Mouse (Mus musculus) MEL (cell line): ENCODE measurements around the gene Minar1.

ENCODE experiments used
- CHD2 ChIP-seq: IDR thresholded peaks from 2 replicates; pipeline ENCODE4 v1.6.1; 2011; ENCODE audit warnings: low read length, improper control_type of control experiment
- CTCF ChIP-seq, 3 experiments: IDR thresholded peaks in 2 of 3; conservative IDR thresholded peaks in 1 of 3; 2 replicates each; pipeline ENCODE4 v1.5.1; 2011 to 2012; ENCODE audit warnings: low read length in 3 of 3, low read depth in 2 of 3, mild to moderate bottlenecking in 2 of 3, improper control_type of control experiment in 1 of 3, inconsistent platforms in 1 of 3, mixed read lengths in 1 of 3, moderate library complexity in 1 of 3; ENCODE audit not compliant: control insufficient read depth in 1 of 3, insufficient read depth in 1 of 3, poor library complexity in 1 of 3, severe bottlenecking in 1 of 3
- E2F4 ChIP-seq: IDR thresholded peaks from 2 replicates; pipeline ENCODE4 v1.6.1; 2011; ENCODE audit warnings: low read depth, low read length, improper control_type of control experiment, borderline replicate concordance
- GABPA ChIP-seq: IDR thresholded peaks from 2 replicates; pipeline ENCODE4 v1.6.1; 2012; ENCODE audit warnings: low read depth, mild to moderate bottlenecking, inconsistent platforms, low read length, improper control_type of control experiment, moderate library complexity
- GATA1 ChIP-seq: IDR thresholded peaks from 2 replicates; pipeline ENCODE4 v1.6.1; 2011; ENCODE audit warnings: low read depth, low read length, improper control_type of control experiment
- HCFC1 ChIP-seq: IDR thresholded peaks from 2 replicates; pipeline ENCODE4 v1.6.1; 2012; ENCODE audit warnings: low read depth, mild to moderate bottlenecking, inconsistent platforms, low read length, improper control_type of control experiment, moderate library complexity
- MAFK ChIP-seq: IDR thresholded peaks from 2 replicates; pipeline ENCODE4 v1.6.1; 2011; ENCODE audit warnings: low read depth, mild to moderate bottlenecking, low read length, improper control_type of control experiment, borderline replicate concordance
- POLR2A ChIP-seq, 2 experiments: IDR thresholded peaks; 2 replicates each; pipeline ENCODE4 v1.6.1; 2011 to 2012; ENCODE audit warnings: low read length in 2 of 2, mild to moderate bottlenecking in 2 of 2, control low read depth in 1 of 2, improper control_type of control experiment in 1 of 2, low read depth in 1 of 2, moderate library complexity in 1 of 2; ENCODE audit not compliant: control insufficient read depth in 1 of 2, insufficient read depth in 1 of 2, poor library complexity in 1 of 2
- RAD21 ChIP-seq: IDR thresholded peaks from 2 replicates; pipeline ENCODE4 v1.6.1; 2011; ENCODE audit warnings: mild to moderate bottlenecking, low read depth, low read length, improper control_type of control experiment
- SIN3A ChIP-seq: IDR thresholded peaks from 2 replicates; pipeline ENCODE4 v1.6.1; 2012; ENCODE audit warnings: low read length, improper control_type of control experiment, inconsistent platforms
- SMC3 ChIP-seq: IDR thresholded peaks from 2 replicates; pipeline ENCODE4 v1.6.1; 2011; ENCODE audit warnings: low read depth, low read length, improper control_type of control experiment
- UBTF ChIP-seq: IDR thresholded peaks from 2 replicates; pipeline ENCODE4 v1.6.1; 2012; ENCODE audit warnings: low read depth, mild to moderate bottlenecking, inconsistent platforms, low read length, improper control_type of control experiment, moderate library complexity, borderline replicate concordance; ENCODE audit not compliant: insufficient read depth
- ZC3H11A ChIP-seq: IDR thresholded peaks from 2 replicates; pipeline ENCODE4 v1.6.1; 2012; ENCODE audit warnings: low read depth, mild to moderate bottlenecking, inconsistent platforms, low read length, improper control_type of control experiment

DNA sequence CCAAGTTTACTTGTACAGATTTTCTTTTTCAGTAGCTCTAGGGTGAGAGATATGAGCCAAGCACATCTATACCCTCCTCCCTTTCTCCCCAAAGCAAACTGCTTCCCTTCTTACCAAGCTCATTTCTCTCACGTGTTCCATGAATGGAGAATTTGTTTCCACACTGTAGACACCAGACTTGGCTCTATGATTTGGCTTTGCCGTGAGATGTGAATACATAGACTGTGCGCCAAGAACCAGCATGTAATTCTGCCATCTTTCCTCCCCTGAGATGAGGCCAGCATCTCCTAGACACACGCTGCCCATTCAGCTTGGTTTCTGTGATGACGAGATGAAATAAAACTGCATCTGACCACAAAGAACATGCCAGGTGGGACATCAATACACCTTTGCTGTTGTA is 44.5 kb downstream of the Minar1 start:
- TF ChIP-seq POLR2A (IDR thresholded peaks at IDR 0.05; ENCODE audit: control insufficient read depth in 1 of 2, insufficient read depth in 1 of 2, low read depth in 1 of 2, low read length in 2 of 2, poor library complexity in 1 of 2) (no peak), CTCF (IDR thresholded peaks at IDR 0.05 in 2 of 3, conservative IDR thresholded peaks at IDR 0.05 in 1 of 3; ENCODE audit: control insufficient read depth in 1 of 3, insufficient read depth in 1 of 3, low read depth in 2 of 3, low read length in 3 of 3, poor library complexity in 1 of 3, severe bottlenecking in 1 of 3) (no peak), CHD2 (no peak), E2F4 (no peak), HCFC1 (no peak), UBTF (no peak), MAFK (no peak), SMC3 (no peak), GATA1 (no peak), RAD21 (no peak), GABPA (no peak), ZC3H11A (no peak), SIN3A (no peak)
